Mouse (Mus musculus) spleen, adult 2 months (tissue): ENCODE data around the gene Lin54.

Experiments used
- CTCF ChIP-seq: fragments of 200-500 bp; IDR thresholded peaks from 2 replicates; pipeline ENCODE4 v1.5.1; 2011; ENCODE audit warnings: mild to moderate bottlenecking, inconsistent platforms; ENCODE audit not compliant: insufficient read depth, insufficient read length, insufficient replicate concordance; ENCODE audit errors: extremely low read depth
- POLR2A ChIP-seq: fragments of 200-500 bp; IDR thresholded peaks from 2 replicates; pipeline ENCODE4 v1.6.1; 2011; ENCODE audit warnings: low read depth, low read length, inconsistent platforms

- no peak for TF ChIP-seq CTCF
- no peak for TF ChIP-seq POLR2A
Measured at GRCm38 (mm10) chr5:100428734-100429343, 71.6 kb downstream of the Lin54 start.
